Mouse (Mus musculus) erythroblast, embryonic 14.5 days (primary cell): Measurements from ENCODE around the gene Syne2.

Experiments used
- GATA1 ChIP-seq: IDR thresholded peaks from 2 replicates; pipeline ENCODE4 v1.6.1; 2012; ENCODE audit warnings: low read length, inconsistent platforms, mixed read lengths
- TAL1 ChIP-seq: IDR thresholded peaks from 3 replicates; pipeline ENCODE4 v1.6.1; 2012; ENCODE audit warnings: low read length, inconsistent platforms, mixed read lengths

- no peak for TF ChIP-seq GATA1
- no peak for TF ChIP-seq TAL1
Measured at GRCm38 (mm10) chr12:75865166-75865565, 47.2 kb downstream of the Syne2 start.
